Mouse (Mus musculus) urinary bladder, postnatal 4 days (tissue): ENCODE measurements around the gene Wwox.

Experiments used
- DNase-seq, 2 experiments: peaks; one replicate each; pipeline ENCODE4 v3.0.0; 2021 to 2022; ENCODE audit warnings: low spot score in 2 of 2

The Wwox gene

GRCm38 (mm10) chr8:114439334-114440204 lies at the start of gene Wwox:
Gene Wwox, plus strand, starts transcription at chr8:114439655.
- DNase-seq: peak; percentile 99

- no peak for DNase-seq
These were observed 48.8 kb upstream of the Wwox start for GRCm38 (mm10) chr8:114390465-114391254.

GRCm38 (mm10) chr8:114398326-114398725 lies 41.1 kb upstream of the Wwox start:
- DNase-seq: no peak

- no peak for DNase-seq
These were observed 40.2 kb upstream of the Wwox start for GRCm38 (mm10) chr8:114399273-114399672.

GRCm38 (mm10) chr8:114401679-114402078 lies 37.8 kb upstream of the Wwox start:
- no peak for DNase-seq

GRCm38 (mm10) chr8:114411421-114411820 lies 28.0 kb upstream of the Wwox start:
- no peak for DNase-seq

GRCm38 (mm10) chr8:114417786-114418185 lies 21.7 kb upstream of the Wwox start, which contains the start of gene Clec3a:
Gene Clec3a, plus strand, starts transcription at chr8:114418086.
- DNase-seq: no peak

- DNase-seq: no peak
These were observed 21.0 kb upstream of the Wwox start for GRCm38 (mm10) chr8:114418486-114418885.

GRCm38 (mm10) chr8:114418904-114419303 lies 20.6 kb upstream of the Wwox start:
- DNase-seq: no peak

GRCm38 (mm10) chr8:114421544-114421943 lies 17.9 kb upstream of the Wwox start:
- DNase-seq: no peak

- no peak for DNase-seq
These were observed 1.2 kb upstream of the Wwox start for GRCm38 (mm10) chr8:114438236-114438635.

GRCm38 (mm10) chr8:114440205-114440589 lies 742 bp downstream of the Wwox start:
- DNase-seq: no peak

GRCm38 (mm10) chr8:114441616-114442015 lies 2.2 kb downstream of the Wwox start:
- no peak for DNase-seq

- DNase-seq: no peak
These were observed 7.4 kb downstream of the Wwox start for GRCm38 (mm10) chr8:114446884-114447283.

GRCm38 (mm10) chr8:114452278-114452677 lies 12.8 kb downstream of the Wwox start:
- DNase-seq: no peak

- peak in 1 of 2 experiments; percentile 44 for DNase-seq
These were observed 13.3 kb downstream of the Wwox start for GRCm38 (mm10) chr8:114452781-114453221.

- no peak for DNase-seq
These were observed 15.8 kb downstream of the Wwox start for GRCm38 (mm10) chr8:114455302-114455701.

- DNase-seq: no peak
These were observed 16.5 kb downstream of the Wwox start for GRCm38 (mm10) chr8:114455953-114456352.

- DNase-seq: peak in 1 of 2 experiments; percentile 52
These were observed 18.8 kb downstream of the Wwox start for GRCm38 (mm10) chr8:114458113-114458784.

- DNase-seq: no peak
These were observed 21.1 kb downstream of the Wwox start for GRCm38 (mm10) chr8:114460600-114460999.

- no peak for DNase-seq
These were observed 23.1 kb downstream of the Wwox start for GRCm38 (mm10) chr8:114462591-114462990.

GRCm38 (mm10) chr8:114463305-114463704 lies 23.9 kb downstream of the Wwox start:
- DNase-seq: no peak
